Mouse (Mus musculus) retina, embryonic 14.5 days (tissue): ENCODE measurements around the gene Apopt1.

Experiments used
- DNase-seq: peaks from one replicate; pipeline ENCODE4 v3.0.0-alpha.2; 2015; ENCODE audit warnings: low spot score

Apopt1 gene

DNA sequence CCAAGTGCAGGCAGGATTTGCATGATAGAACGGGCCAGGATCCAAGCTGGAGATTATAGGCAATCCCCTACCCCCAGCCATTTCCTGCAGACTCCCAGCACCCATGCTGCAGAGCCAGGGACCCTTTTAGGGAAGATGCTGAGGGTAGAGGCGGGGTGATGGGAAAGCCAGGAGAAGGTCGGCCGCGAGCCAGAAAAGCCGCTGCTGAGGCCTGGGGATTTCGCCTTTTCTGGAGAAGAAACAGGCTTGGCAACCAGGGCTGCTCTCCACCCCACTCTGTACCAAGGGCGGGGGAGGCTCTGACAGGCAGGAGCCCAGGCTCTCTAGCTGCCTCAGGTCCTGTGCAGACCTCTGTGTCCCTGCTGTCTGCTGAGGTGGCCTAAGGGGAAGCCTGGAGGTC is 31.8 kb upstream of the Apopt1 start:
- no peak for DNase-seq

DNA sequence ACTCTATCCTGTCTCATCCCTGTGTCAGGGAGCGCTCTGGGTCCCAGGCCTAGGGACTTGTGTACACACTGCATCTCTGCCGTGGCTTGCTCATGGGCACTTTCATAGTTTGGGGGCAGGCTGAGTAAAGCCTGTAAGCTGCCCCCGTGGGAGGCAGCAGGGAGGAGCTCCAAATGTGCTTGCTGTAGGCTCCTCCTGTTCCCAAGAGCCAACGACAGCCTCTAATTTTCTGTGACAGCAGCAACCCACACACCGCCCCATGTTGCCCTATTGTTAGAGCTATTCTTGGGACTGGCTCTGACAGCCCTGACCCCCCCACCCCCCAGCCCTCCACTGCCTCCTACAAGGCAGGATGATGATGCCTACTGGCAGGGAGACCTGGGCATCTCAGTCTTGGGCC is 31.1 kb upstream of the Apopt1 start:
- no peak for DNase-seq

DNA sequence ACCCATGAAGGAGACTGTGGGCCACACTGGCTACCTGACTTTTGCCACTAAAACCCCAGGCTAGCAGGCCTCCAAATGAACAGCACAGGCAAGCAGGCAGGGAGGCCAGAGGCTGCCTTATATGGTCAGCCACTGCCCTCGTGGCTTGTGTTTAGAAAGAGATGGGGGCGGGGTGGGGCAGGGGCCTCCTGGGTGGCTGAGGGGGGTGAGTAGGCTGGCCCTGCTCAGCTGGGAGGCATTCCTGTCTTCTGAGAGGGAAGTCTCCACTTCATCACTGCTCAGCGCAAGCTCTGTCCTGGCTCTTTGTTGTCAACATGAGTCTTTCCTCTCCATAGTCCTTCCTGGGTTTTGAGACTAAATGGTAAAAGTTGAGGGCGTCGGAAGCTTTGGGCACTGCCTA is 30.3 kb upstream of the Apopt1 start:
- DNase-seq, result no peak

DNA sequence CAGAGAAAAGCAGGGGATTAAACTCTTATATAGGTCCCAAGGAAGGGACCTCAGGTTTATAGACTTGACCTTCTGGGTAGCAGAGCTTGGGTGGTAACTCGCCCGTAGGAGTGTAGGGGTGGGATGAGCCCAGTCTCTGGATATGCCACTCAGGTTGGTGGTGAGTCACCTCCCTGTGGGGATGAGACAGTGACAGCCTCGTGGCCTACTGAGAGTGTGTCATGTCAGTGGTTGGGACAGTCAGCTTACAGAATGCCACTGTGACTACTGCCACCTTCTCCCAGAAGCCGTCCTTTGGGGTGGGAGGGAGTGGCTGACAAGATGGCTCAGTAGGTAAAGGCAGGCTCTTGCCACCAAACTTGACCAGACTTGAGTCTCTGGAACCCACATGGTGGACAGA is 26.7 kb upstream of the Apopt1 start:
- DNase-seq, result no peak

DNA sequence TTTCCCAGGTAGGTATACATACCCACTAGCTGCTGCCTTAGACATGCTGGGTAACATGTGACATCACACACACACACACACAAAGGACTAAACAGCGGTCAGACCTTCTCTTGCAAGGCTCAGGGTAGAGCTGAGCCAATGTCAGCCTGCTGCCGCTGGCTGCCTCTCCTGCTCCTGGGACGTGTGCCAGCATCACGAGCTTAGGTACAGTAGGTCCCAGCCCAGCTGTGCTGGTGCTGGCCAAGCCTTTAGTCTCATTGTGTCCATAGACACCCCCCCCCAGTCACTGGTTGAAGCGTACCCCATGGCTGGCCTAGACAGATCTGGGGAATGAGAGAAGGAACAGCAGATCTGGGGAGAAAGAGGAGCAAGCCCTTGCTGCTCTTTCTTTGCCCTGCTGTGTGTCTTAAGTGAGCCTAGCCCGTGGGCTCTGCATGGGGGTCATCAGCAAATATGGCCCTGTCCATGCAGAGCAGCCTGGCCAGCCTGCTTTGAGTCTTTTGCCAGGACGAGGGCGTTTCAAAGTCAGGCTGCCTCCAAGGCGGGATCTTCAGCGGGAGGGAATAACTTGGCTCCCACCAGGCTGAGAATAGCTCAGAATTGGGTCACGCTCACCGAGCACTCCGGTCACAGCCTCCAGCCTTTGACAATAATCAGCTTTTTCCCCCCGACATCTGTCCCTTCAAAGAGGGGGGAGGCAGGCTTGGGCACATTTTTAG is 25.6 kb upstream of the Apopt1 start:
- peak; percentile 76 for DNase-seq

DNA sequence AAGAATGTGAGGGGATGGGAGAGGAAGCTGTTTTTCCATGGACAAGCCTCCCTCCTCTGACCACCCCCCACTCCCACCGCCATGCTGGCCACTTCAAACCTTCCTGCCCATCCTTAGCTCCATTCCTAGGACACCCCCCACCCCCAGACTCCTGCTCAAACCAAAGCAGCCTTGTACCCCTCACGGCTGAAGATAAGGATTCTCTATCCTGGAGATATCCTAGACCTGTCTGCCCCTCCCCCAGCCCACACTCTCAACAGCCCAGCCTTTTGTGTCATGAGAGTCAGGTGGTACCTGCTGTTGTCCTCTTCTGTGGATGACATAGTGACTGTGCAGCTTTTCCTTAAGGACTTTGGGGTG is 25.0 kb upstream of the Apopt1 start:
- peak; percentile 59 for DNase-seq

DNA sequence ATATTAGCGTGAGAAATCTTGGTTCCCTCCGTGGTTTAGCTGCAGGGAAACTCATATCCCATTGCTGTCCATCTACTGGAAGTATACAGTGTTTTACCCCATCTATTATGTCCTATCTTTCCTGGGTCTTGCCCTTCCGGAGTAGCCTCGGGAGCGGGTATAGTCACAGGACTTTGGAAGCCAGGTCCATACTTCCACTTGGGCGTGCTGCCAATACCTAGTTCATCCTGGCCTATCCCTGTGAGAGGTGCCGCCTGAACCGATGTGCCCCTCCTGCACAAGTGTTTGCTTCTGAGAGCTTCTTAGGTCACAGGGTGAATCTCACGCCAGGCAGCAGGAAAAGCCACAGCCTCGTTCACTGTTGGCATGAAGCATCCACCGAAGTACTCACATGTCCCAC is 23.6 kb upstream of the Apopt1 start:
- no peak for DNase-seq

DNA sequence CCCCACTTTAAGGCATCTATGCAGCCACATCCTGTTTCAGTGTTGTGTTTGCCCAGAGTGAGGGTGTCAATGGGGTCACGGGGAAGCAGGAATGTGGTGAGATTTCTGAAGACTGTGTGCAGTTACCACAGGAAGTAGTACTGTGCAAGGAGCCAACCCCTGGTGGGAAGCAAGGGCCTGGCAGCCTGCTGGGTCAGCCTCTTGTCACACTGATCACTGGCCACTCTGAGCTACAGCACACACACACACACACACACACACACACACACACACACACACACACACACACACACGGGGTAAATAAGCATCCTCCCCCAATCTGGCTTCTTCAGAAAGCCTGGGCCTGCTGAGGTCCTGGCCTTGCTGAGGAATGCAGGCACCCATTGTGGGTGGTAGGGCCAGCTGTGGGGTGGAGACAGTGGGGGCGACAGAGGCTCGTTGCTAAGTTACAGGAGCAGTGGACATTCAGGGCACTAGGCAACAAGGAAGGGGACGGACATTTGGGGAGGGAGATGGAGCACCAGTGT is 21.7 kb upstream of the Apopt1 start:
- DNase-seq, result peak; percentile 82

DNA sequence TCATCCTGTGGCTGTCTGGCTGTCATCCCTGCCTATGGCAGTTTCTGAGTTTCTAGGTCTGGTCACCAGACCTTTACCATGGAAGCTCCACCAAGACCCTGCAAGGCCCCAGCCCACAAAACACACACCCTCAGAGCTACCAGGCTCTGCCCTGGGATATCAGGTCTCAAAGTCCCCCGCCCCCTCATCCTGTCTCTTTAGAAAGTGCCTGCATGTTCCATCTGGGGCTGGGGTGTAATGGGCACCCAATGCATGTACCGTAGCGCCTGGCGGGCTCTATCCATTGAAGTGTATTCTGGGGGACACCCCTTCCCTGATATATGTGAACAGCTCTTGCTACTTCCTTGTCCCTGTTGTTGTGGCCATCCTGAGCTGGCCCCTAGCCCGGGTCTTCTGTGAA is 20.2 kb upstream of the Apopt1 start:
- no peak for DNase-seq

DNA sequence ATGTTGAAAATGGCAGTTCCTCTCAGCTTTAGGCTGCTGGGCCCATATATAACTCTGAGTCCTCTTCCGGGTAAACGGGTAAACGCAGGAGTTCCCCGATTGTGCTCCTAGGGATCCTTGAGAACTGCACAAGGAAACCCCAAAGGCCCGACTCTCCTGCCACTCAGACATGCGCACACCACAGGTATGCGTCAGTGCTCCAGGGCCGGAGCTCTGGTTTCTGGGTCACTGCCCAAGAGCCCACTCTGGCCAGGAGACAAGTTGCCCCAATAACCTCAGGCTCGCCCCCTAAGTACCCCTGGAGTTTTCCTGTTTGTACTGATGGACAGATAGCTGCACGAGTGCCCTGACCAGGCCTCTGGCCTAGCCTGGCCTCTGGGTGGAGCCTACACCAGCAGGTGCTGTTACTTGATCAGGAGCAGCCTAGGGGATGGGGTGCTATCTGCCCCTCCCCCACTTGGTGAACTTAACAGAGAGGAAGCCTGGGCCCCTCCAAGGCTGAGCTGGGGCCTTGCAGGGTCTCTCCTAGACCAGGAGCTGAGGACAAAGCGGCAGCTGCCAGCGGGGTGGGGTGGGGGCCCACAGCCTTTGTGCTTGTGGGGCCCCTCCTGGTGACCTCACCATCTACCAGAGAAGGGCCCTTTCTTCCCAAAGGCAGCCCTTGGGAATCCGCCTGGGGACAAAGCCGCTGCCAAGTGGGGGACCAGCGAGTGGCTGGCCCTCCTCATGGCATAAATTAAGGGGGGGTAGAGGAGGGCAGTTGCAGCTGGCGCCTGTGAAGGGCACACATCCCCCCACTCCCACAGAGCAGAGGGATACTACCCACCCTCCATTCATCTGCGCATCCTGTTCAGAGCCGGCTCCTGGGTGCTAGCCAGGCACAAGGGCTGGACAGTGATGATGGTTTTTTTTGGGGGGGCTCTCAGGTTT is 19.5 kb upstream of the Apopt1 start:
- peak; percentile 91 for DNase-seq

DNA sequence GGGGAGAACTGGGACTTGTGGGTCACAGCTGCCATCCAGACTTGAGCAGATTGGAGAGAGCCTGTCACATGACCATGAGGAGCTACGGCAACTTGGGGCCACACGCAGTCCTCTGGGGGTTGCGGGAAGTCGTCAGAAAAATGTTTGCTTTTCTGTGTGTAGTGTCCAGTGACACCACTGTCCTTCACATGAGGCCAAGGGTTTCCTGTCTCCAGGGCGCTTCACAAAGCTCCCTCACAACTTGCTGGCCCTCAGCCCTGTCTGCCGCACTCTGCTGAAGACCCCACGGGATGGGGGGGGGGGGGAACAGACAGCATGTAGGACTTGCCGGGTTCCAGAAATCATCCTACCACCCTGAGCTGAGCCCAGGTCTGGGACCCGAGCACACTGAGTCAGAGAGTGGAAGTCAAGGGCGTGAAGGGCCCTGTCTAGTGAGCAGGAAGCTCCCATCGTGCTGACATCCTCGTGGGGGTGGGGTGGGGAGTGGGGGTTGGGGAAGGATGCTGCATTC is 18.7 kb upstream of the Apopt1 start:
- DNase-seq, result no peak

DNA sequence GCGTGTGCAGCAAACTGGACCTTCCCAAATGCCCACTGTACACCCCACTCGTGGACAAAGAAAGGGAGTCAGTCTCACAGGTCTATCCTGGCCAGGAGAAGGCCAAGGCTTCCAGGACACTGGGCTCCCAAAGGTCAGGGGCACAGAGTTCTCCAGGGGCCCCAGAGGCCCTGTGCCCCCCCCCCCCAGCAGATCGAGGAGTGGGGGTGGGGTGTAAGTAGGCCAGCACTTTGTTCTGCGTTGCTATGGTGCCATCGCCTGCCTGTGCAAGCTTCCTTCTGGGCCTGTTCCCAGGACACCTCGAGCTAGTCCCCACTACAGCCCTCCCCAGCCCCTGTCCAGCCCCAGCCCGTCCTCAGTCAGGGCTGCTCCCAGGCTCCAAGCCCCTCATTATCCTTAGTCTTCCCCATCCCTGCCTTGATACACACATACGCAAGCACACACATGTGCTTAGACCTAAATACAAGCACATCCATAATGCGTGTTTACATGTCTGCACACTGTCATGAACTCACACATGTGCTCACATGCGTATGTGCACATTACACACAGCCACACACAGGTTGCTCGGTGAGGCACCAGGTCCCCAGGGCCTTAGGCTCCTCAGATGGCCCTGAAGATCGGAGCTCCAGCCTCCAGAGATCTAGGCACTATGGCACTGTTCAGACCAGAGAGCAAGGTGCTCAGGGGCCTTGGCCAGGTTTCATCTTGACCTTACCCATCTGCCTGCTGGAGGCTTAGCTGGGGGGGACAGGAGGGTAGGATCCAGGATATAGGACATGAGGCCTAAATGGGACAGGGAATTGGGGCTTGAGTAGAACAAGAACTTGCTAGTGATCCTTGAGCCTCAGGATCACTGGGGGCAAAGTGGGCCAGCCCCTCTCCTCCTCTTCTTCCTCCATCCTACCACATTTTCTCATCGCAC is 17.9 kb upstream of the Apopt1 start:
- peak; percentile 79 for DNase-seq

DNA sequence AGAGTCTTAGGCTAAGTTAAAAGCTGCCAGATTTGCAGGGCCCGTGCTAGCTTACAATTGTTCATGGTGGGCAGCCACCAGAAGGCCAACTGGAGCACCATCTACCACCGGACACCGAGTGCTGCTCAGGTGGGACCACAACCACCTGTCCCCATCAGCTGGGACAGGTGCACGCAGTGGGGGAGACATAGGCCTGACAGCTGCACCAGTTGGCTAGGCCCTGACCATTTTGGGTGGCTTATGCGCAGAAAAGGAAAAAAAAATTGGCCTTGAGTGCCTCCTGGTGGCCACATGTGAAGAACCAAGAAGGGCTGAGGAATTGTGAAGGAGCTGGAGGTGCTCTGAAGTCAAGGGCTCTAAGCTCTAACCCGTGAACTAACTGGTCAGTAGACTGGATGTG is 16.8 kb upstream of the Apopt1 start:
- DNase-seq, result peak; percentile 90

DNA sequence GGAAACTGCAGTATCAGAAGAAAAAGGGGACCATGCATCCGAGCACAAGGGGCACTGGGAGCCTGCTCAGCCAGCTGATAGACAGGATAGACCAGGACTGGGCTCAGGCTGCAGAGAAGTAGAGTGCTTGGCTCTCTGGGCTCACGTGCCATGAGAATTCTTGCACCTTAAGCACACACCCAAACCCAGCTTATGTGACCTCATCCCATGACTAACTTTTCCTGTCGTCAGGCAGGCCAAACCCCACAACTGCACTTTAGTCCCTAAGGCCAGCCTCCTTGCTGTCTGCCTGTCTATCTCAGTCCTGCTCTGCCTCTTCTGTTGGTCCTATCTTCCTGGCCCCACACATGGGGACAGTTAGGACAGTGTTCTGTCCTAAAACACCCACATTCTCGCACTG is 15.4 kb upstream of the Apopt1 start:
- DNase-seq, result no peak

DNA sequence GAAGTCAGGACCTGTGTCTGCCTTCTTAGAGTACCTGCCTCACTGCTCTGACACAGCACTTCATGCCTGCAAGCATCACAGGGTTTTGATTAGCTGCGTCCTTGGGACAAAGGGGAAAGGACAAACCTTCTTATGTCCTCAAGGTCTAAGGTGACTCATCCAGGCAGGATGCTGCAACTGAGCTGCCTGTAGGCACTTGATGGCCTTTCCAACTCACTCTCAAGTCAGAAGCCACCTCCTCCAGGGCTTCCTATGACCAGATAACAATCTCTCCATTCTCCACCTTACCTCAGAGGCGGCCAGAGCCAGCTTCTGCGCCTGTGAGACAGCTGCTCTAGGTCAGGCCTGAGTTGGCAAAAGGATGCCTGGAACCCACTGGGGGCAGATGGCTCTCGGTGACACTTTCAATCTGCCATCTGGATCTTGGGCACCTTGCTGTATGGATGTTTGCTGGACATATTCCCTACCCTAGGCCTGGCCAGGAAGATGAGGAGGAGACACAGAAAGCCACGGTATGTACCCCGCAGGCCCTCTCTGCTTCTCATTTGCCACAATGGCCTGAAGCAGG is 14.6 kb upstream of the Apopt1 start:
- no peak for DNase-seq

DNA sequence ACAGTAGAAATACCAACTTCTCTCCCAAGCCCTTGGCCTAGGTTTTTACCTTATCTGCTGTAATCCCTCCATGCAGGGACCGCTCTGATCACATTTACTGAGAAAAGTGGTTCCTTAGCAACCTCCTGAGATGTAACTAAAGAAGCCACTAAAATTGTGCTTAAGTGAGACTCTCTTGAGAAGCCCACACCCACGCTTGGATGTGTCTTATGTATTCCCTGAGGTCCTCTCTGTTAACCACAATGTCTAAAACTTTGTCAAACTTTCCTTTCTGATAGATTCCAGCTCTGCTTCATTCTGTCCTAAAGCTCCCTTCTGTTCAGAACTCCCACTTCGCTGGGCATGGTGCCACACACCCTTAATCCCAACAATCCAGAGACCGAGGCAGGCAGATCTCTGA is 13.5 kb upstream of the Apopt1 start:
- DNase-seq, result no peak

DNA sequence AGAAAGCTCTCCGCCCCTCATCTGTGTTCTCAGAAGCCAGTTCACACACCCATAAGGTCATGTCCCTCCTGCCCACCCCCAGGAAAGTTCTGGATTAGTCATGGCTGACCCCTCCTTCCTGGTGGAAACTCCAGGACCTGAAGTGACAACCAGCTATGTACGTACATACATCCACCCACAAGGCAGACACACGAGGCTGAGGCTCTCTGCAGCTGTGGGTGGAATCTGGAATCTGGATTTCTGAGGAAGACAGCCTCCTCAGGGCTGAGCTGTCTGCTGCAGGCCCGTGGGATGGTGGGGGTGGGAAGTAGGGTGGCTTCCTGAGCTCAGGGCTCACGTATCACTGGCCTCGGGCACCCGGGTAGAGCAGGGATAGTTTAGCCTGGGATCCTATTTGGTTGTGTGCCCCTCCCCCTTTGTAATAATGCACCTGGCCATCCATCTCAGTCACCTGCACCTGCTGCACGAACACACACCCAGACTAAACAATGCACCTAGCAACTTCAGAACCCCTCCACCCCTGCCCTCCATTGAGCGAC is 12.1 kb upstream of the Apopt1 start:
- DNase-seq, result no peak

DNA sequence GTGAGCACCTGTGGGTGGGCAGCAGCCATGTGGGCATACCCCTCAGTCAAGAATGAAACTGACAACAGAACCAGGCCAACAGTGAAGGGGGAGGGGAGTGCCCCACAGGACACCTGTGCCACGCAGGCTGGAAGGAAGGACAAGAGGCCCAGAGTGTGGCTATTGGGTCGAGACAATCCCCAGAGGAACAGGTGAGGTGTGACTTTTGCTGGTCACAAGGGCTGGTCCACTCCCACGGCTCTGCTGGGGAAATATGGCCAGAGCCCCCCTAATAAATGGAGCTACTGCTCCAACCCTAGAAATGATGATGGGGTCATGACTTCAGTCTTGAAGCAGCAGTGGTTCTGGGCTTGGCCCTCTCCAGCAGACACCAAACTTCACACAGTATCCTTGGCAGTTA is 9.8 kb upstream of the Apopt1 start:
- no peak for DNase-seq

DNA sequence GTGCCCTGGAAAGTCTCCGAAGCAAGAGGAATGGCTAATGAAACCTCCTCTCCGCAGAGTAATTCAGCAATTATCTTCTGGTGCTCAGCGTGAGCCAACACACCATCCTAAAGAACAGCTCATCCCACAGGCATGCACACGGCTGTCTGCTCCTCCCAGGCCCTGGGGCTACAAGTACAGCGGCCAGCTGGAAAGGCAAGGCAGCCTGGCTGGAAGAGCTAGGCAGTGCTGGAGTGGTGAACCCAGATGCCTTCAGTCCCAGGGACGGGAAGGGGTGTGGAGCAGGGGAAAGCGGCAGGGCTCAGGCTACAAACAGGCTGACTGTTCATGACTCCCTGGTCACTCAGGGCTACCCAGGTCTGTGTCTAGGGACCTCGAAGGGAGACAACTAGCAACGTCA is 8.5 kb upstream of the Apopt1 start:
- DNase-seq, result peak; percentile 41

DNA sequence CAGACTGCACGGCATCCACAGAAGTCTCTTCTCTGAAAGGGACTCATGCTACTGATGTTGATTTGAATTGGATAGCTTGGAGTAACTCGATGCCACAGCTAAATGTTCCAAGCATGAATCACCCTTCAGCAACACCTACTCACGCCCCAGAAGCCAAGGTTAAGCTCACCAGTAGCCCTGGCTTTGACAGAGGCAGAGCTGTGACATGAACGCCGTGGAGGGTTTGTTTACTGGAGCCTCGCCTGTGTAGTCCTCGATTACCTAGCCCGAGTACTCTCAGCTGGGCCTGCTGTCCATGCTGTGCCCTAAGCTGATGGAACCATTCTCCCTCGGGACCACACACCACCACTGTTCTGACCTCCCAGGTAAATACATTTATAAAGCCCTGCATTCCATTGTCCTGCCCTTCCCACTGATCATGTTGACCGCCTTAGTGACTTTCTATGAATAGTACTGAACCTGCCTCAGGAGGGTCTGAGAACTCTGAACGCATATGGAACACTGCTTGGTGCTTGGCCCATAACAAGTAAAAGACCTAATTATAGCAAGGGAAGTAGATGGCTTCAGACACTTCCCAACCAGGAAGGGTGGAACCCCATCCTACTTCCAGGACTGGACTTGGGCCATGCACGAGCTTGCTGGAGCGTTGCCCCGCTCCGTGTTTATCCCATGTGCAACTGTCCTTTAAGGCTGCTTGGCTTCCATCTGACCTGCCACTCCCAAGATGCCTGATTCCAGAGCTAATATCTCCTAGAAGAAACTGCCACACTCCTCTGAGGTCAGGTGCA is 7.7 kb upstream of the Apopt1 start:
- no peak for DNase-seq

DNA sequence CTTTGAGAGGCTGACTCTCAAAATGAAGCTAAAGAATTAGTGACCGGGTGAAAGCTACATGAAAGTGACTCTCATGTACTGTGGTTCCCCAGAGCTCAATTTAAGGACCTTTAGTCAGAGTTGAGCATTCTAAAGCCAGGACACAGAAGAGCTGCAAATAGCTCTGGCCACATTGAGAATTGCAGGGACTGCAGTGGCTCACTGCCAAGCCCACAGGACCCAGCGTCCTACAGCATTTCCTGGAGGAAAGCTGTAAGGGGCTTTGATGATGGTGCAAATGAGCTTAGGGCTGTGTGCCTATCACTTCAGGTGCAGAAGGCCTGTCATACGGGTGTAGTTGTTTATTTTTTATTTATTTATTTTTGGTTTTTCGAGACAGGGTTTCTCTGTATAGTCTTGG is 4.9 kb upstream of the Apopt1 start:
- no peak for DNase-seq
